Mouse (Mus musculus) embryonic fibroblast, embryonic 13.5 days (primary cell): Measurements from ENCODE around the gene Slc12a3. TPM values are rescaled to one million over a fixed set of nuclear protein-coding genes. Genes with fewer than 3 reads are reported as not detected.

Source experiments
- H3K27ac ChIP-seq: 2 replicates; pipeline ENCODE4 v1.5.1; 2012; ENCODE audit warnings: low read length, control low read depth, inconsistent platforms; ENCODE audit not compliant: insufficient read depth
- H3K4me1 ChIP-seq: 2 replicates; pipeline ENCODE4 v1.6.1; 2011; ENCODE audit warnings: low read length; ENCODE audit not compliant: control insufficient read depth, insufficient read depth
- H3K4me3 ChIP-seq: 2 replicates; pipeline ENCODE4 v1.5.1; 2011; ENCODE audit warnings: mild to moderate bottlenecking, control low read depth, low read length; ENCODE audit not compliant: insufficient read depth
- CTCF ChIP-seq: IDR thresholded peaks from 2 replicates; pipeline ENCODE4 v1.5.1; 2011; ENCODE audit warnings: mild to moderate bottlenecking, control low read depth, low read length, moderate library complexity, borderline replicate concordance; ENCODE audit not compliant: insufficient read depth
- POLR2A ChIP-seq: IDR thresholded peaks from 2 replicates; pipeline ENCODE4 v1.6.1; 2011; ENCODE audit warnings: low read depth, mild to moderate bottlenecking, control low read depth, low read length, moderate library complexity
- polyA plus RNA-seq: library from polyadenylated mRNA; stranded (reverse); fragments of >200 nt; gene quantifications from 2 replicates; pipeline ENCODE4 v1.2.4, GENCODE M21; 2011; ENCODE audit warnings: low read depth; ENCODE audit not compliant: missing spikeins, insufficient read length

Slc12a3 gene
- polyA plus RNA-seq, 1 experiment = not detected

- Histone ChIP-seq H3K4me3 (no peak overlapping the region), H3K27ac (no peak overlapping the region)
- no peak for TF ChIP-seq CTCF
- no peak for TF ChIP-seq POLR2A
Observed at GRCm38 (mm10) chr8:94365410-94365981, 36.5 kb downstream of the Slc12a3 start.

GRCm38 (mm10) chr8:94370839-94371238 lies 41.8 kb downstream of the Slc12a3 start:
- Histone ChIP-seq H3K27ac (no peak overlapping the region), H3K4me1 (no peaks in the 10 kb centered on the region), H3K4me3 (no peak overlapping the region)
- TF ChIP-seq CTCF (no peak), POLR2A (no peak)

More at GRCm38 (mm10) chr8:94365410-94365981, 36.5 kb downstream of the Slc12a3 start:
- H3K4me1 ChIP-seq = no peaks in the 10 kb centered on the region

GRCm38 (mm10) chr8:94372955-94373599 lies 44.1 kb downstream of the Slc12a3 start:
- no peak overlapping the region for H3K27ac ChIP-seq
- no peak for TF ChIP-seq POLR2A
- no peak for TF ChIP-seq CTCF

GRCm38 (mm10) chr8:94375551-94375991 lies 46.6 kb downstream of the Slc12a3 start:
- Histone ChIP-seq H3K4me1 (no peaks in the 10 kb centered on the region), H3K27ac (no peak overlapping the region)
- TF ChIP-seq POLR2A = no peak
- TF ChIP-seq CTCF = no peak

More at GRCm38 (mm10) chr8:94372955-94373599, 44.1 kb downstream of the Slc12a3 start:
- H3K4me1 ChIP-seq = no peaks in the 10 kb centered on the region
- no peak overlapping the region for H3K4me3 ChIP-seq

GRCm38 (mm10) chr8:94376176-94376575 lies 47.2 kb downstream of the Slc12a3 start:
- Histone ChIP-seq H3K4me1 (no peaks in the 10 kb centered on the region), H3K4me3 (no peak overlapping the region), H3K27ac (no peak overlapping the region)
- TF ChIP-seq CTCF = no peak
- TF ChIP-seq POLR2A = no peak

More at GRCm38 (mm10) chr8:94375551-94375991, 46.6 kb downstream of the Slc12a3 start:
- H3K4me3 ChIP-seq = no peak overlapping the region

GRCm38 (mm10) chr8:94376580-94376979 lies 47.6 kb downstream of the Slc12a3 start:
- TF ChIP-seq POLR2A = no peak
- no peak for TF ChIP-seq CTCF
- H3K4me1 ChIP-seq = no peaks in the 10 kb centered on the region
- H3K27ac ChIP-seq = no peak overlapping the region
- no peak overlapping the region for H3K4me3 ChIP-seq

- Histone ChIP-seq H3K4me3 (no peak overlapping the region), H3K4me1 (no peaks in the 10 kb centered on the region), H3K27ac (no peak overlapping the region)
- TF ChIP-seq CTCF (no peak), POLR2A (no peak)
Observed at GRCm38 (mm10) chr8:94377031-94377430, 48.0 kb downstream of the Slc12a3 start.

- Histone ChIP-seq H3K4me1 (no peaks in the 10 kb centered on the region), H3K27ac (no peak overlapping the region), H3K4me3 (no peak overlapping the region)
- TF ChIP-seq CTCF (no peak), POLR2A (no peak)
Observed at GRCm38 (mm10) chr8:94377714-94378205, 48.8 kb downstream of the Slc12a3 start.

- Histone ChIP-seq H3K4me3 (no peak overlapping the region), H3K27ac (no peak overlapping the region), H3K4me1 (no peaks in the 10 kb centered on the region)
- TF ChIP-seq CTCF (no peak), POLR2A (no peak)
Observed at GRCm38 (mm10) chr8:94378763-94379415, 49.9 kb downstream of the Slc12a3 start.
